Mouse (Mus musculus): Measurements from ENCODE around the gene 1700016K19Rik.

The 1700016K19Rik gene

GRCm38 (mm10) chr11:75999440-76000155 lies at the start of gene 1700016K19Rik:
TSS of gene 1700016K19Rik (plus strand) at chr11:75999912.
- CTCF ChIA-PET: interaction anchor here (0.5 to 1.1 kb wide), 4 partner anchors 9 to 593 kb away, joined by 3 to 11 read pairs (median 5); no protein-coding TSS in a partner anchor

GRCm38 (mm10) chr11:75950459-75950858 lies 49.3 kb upstream of the 1700016K19Rik start:
- CTCF ChIA-PET: no interaction called here

- CTCF ChIA-PET: interaction anchor here (0.7 kb wide), 1 partner anchor 54 kb away, joined by 3 read pairs; no protein-coding TSS in a partner anchor
Observed at GRCm38 (mm10) chr11:75951895-75952294, 47.8 kb upstream of the 1700016K19Rik start.

- CTCF ChIA-PET: no interaction called here
Observed at GRCm38 (mm10) chr11:75954896-75955295, 44.8 kb upstream of the 1700016K19Rik start.

- CTCF ChIA-PET: no interaction called here
Observed at GRCm38 (mm10) chr11:75956651-75957050, 43.1 kb upstream of the 1700016K19Rik start.

- CTCF ChIA-PET: no interaction called here
Observed at GRCm38 (mm10) chr11:75957124-75957832, 42.4 kb upstream of the 1700016K19Rik start.

- CTCF ChIA-PET: no interaction called here
Observed at GRCm38 (mm10) chr11:75961782-75962181, 37.9 kb upstream of the 1700016K19Rik start.

GRCm38 (mm10) chr11:75963730-75964475 lies 35.8 kb upstream of the 1700016K19Rik start:
- CTCF ChIA-PET: interaction anchor here (0.6 to 1.2 kb wide), 3 partner anchors 41 to 95 kb away, joined by 3 to 4 read pairs (median 3); no protein-coding TSS in a partner anchor

GRCm38 (mm10) chr11:75964476-75964730 lies 35.3 kb upstream of the 1700016K19Rik start:
- CTCF ChIA-PET: interaction anchor here (0.6 to 1.2 kb wide), 2 partner anchors 41 to 95 kb away, joined by 3 to 4 read pairs; no protein-coding TSS in a partner anchor

- CTCF ChIA-PET: interaction anchor here (0.5 to 0.6 kb wide), 2 partner anchors 143 to 391 kb away, joined by 3 to 5 read pairs; no protein-coding TSS in a partner anchor
Observed at GRCm38 (mm10) chr11:75965674-75966400, 33.9 kb upstream of the 1700016K19Rik start.

- CTCF ChIA-PET: interaction anchor here (0.5 to 1.4 kb wide), 9 partner anchors 29 to 391 kb away, joined by 3 to 5 read pairs (median 3); no protein-coding TSS in a partner anchor
Observed at GRCm38 (mm10) chr11:75966401-75967372, 33.0 kb upstream of the 1700016K19Rik start.

- CTCF ChIA-PET: interaction anchor here (0.6 kb wide), 1 partner anchor 377 kb away, joined by 23 read pairs; no protein-coding TSS in a partner anchor
Observed at GRCm38 (mm10) chr11:75968761-75969160, 31.0 kb upstream of the 1700016K19Rik start.

GRCm38 (mm10) chr11:75970629-75971028 lies 29.1 kb upstream of the 1700016K19Rik start:
- CTCF ChIA-PET: no interaction called here

- CTCF ChIA-PET: no interaction called here
Observed at GRCm38 (mm10) chr11:75972188-75972587, 27.5 kb upstream of the 1700016K19Rik start.

GRCm38 (mm10) chr11:75972916-75973567 lies 26.7 kb upstream of the 1700016K19Rik start:
- CTCF ChIA-PET: interaction anchor here (0.7 kb wide), 1 partner anchor 9 kb away, joined by 7 read pairs; no protein-coding TSS in a partner anchor

GRCm38 (mm10) chr11:75973988-75974387 lies 25.7 kb upstream of the 1700016K19Rik start:
- CTCF ChIA-PET: no interaction called here

- CTCF ChIA-PET: interaction anchor here (0.7 kb wide), 1 partner anchor 360 kb away, joined by 6 read pairs; no protein-coding TSS in a partner anchor
Observed at GRCm38 (mm10) chr11:75976748-75977147, 23.0 kb upstream of the 1700016K19Rik start.

GRCm38 (mm10) chr11:75978051-75978450 lies 21.7 kb upstream of the 1700016K19Rik start:
- CTCF ChIA-PET: interaction anchor here (0.6 kb wide), 3 partner anchors 23 to 739 kb away, joined by 3 to 5 read pairs (median 4); no protein-coding TSS in a partner anchor

- CTCF ChIA-PET: no interaction called here
Observed at GRCm38 (mm10) chr11:75980413-75980812, 19.3 kb upstream of the 1700016K19Rik start.
